8 mouse cellular contexts compared by ENCODE assay signal in the genomic region with DNA sequence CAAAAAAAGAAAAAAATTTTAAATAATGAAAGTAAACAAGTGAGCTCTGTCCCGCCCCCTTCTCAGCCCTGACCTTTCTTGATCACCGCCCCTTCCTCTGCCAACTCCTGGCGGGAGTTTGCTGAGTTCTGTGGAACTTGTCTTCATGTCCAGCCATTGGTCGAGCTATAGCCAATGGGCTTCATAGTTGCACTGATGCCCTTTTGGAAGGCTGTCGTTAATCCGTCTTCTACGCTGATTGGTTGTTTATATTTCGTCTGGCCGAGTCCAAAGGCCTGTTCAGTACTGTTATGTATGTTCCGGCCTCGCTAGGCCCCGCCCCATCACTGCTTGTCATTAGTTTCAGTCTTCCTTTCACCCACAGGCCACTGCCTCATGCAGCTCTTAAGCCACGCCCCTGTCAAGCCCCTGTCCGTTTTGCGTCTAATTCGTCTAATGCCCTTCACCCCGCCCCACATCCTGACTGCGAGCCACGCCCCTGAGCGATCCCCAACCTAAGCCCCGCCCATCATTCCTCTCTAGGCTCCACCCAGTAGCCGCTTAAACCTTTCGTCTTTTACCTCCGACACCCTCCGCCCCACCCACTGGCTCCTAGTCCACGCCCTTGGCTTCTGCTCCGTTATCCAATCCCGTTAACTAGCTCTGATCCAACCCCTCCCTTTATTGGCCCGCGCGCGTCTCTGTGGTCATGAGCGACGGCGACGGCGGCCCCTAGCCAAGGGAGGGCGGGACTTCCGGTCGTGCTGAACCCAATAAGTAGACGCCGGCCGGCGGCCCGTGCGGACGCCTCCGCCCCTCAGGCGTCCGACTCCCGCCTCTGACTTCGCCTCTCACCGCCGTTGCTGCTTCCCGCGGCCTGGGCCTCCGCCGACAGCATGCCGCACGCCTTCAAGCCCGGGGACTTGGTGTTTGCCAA. TPM values are rescaled to one million over a fixed set of nuclear protein-coding genes. Genes with fewer than 3 reads are reported as not detected.
DNase-seq lines count a peak whose midpoint lies in the region; ATAC-seq lines count a peak whose summit lies in the region.

A gene (plus strand): TSS at position 755 of the 916 bp plus-strand sequence.

- peaks cover 27% of the 10 kb centered on the region for H3K79me2 ChIP-seq in macrophage (ENCODE audit: inconsistent target)

- peak within 1 kb of the TSS; percentile 76 for H3K27ac ChIP-seq in hindbrain, embryonic 16.5 days (ENCODE audit: low read depth, low read length)
- H3K27ac ChIP-seq in macrophage, result peak within 1 kb of the TSS; percentile 63

- peaks cover 27% of the 10 kb centered on the region for H3K4me1 ChIP-seq in hindbrain, embryonic 16.5 days (ENCODE audit: control insufficient read depth, insufficient read depth, low read depth, low read length)

- peak within 1 kb of the TSS; percentile 90 for H3K9ac ChIP-seq in hindbrain, embryonic 16.5 days (ENCODE audit: low read depth, low read length)

- no peaks in the 10 kb centered on the region for H3K27me3 ChIP-seq in hindbrain, embryonic 16.5 days (replicated peaks; ENCODE audit: control insufficient read depth, insufficient read depth, low read length)

- under 1% methylated on average over 53 of the region's 61 CpGs for WGBS in hindbrain, embryonic 16.5 days
- WGBS in macrophage (ENCODE audit: missing documents), result 1% methylated on average over 53 of the region's 61 CpGs

- ATAC-seq in hindbrain, embryonic 16.5 days, result peak; percentile 94

- H3K36me3 ChIP-seq in hindbrain, embryonic 16.5 days (ENCODE audit: control insufficient read depth, insufficient read depth, low read length), result no peaks in the 10 kb centered on the region
- 0 out of 2 replicates have a peak, but pooled peaks cover 4% of the 10 kb centered on the region for H3K36me3 ChIP-seq in macrophage (ENCODE audit: inconsistent target)

- no peaks in the 10 kb centered on the region for H3K9me3 ChIP-seq in hindbrain, embryonic 16.5 days (ENCODE audit: control insufficient read depth, low read length)

- H3K4me3 ChIP-seq in hindbrain, embryonic 16.5 days (ENCODE audit: low read length), result peak within 1 kb of the TSS; percentile 91
- peak within 1 kb of the TSS; percentile 79 for H3K4me3 ChIP-seq in macrophage (ENCODE audit: inconsistent target)

- H3K4me2 ChIP-seq in hindbrain, embryonic 16.5 days (ENCODE audit: low read length), result peak within 1 kb of the TSS; percentile 100

- peak; percentile 99 for DNase-seq in WW6 (ENCODE audit: low read depth, low spot score)
- DNase-seq in cerebellum, postnatal 4 days (ENCODE audit: low spot score in 2 of 2), result peak; percentile 96 to 99
- DNase-seq in gastrocnemius, adult 18-20 months (ENCODE audit: low spot score), result peak; percentile 100
- DNase-seq in left cerebral cortex, adult 18-20 months (ENCODE audit: low spot score in 2 of 2), result peak; percentile 99
- DNase-seq in right cerebral cortex, adult 18-20 months, result peak; percentile 100
- peak; percentile 96 for DNase-seq in urinary bladder, postnatal 10 days (ENCODE audit: low spot score)

RNA-seq across cellular contexts. Expression of the gene that starts here (rescaled TPM):
- total RNA-seq in gastrocnemius, adult 18-20 months (2021), result 10 to 100 TPM; 23.2 to 25.5 TPM
- 125 and 136 TPM in 2 replicates for polyA plus RNA-seq in hindbrain, embryonic 16.5 days (2015; fragmentation: Nextera tagmentation; extraction: Ambion mirVana)
- 10 to 100 TPM; 90.6 to 95.8 TPM for total RNA-seq in left cerebral cortex, adult 18-20 months (2021)
- total RNA-seq in macrophage (2018; cell fraction: chromatin; rRNA removed), result 100 to 1,000 TPM in 22 of 26 experiments, 10 to 100 TPM in 4; 60.0 to 238 (median 168) TPM
- total RNA-seq in macrophage (2018; cell fraction: cytosol; rRNA removed), result 10 to 100 TPM; 15.6 to 29.6 (median 21.2) TPM
- total RNA-seq in macrophage (2018; cell fraction: nucleus; rRNA removed), result 100 to 1,000 TPM in 4 of 26 experiments, 10 to 100 TPM in 22; 23.6 to 138 (median 58.0) TPM
- polyA plus RNA-seq in macrophage (2018), result 26.3 to 28.1 TPM (median 28.1 TPM) in 3 replicates

Comparison
In these comparisons a context has a peak if more than half of its experiments do, and no peak if none do; other contexts are left out.
1. Peak in every context shown above with its lines: DNase-seq, ATAC-seq, H3K4me3 ChIP-seq and H3K27ac ChIP-seq.